Comparison of ENCODE assay signal across 9 mouse cellular contexts in the genomic region with DNA sequence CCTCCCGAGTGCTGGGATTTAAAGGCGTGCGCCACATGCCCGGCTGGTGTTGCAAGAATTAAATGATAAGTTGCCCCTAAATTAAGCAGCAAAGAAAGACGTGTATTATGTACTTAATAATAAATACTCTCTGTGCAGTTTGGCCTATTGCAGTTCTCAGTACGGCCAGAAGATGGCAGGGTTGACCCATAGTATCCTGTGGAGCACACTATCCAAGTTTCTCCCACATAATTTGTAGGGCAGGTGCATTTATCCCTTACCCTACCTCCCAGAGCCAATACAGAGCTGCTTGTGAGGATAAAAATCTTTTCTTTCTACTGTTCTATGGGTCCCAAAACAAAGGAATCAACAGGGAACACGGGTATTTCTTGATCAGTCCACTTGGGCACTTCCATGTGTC. TPM values are rescaled to one million over a fixed set of nuclear protein-coding genes. Genes with fewer than 3 reads are reported as not detected.
DNase-seq lines count a peak whose midpoint lies in the region; ATAC-seq lines count a peak whose summit lies in the region.
"Had no signal": no experiment of that assay in that cellular context is flagged by ENCODE, and none has a peak within 500 bp of the region (broad histone marks: within the 10 kb centered on the region; RNA-seq: fewer than 3 reads in every experiment).

No protein-coding gene starts in this region.

- no peaks in the 10 kb centered on the region for H3K27me3 ChIP-seq in kidney, embryonic 15.5 days
- H3K27me3 ChIP-seq in forebrain, embryonic 11.5 days (ENCODE audit: control insufficient read depth, insufficient read depth, low read length) = no peaks in the 10 kb centered on the region
- no peaks in the 10 kb centered on the region for H3K27me3 ChIP-seq in hindbrain, embryonic 16.5 days (replicated peaks; ENCODE audit: control insufficient read depth, insufficient read depth, low read length)
- no peaks in the 10 kb centered on the region for H3K27me3 ChIP-seq in midbrain, embryonic 16.5 days (ENCODE audit: control insufficient read depth, insufficient read depth, low read depth, low read length)
- H3K27me3 ChIP-seq: limb, embryonic 12.5 days had no signal

- ATAC-seq in kidney, embryonic 15.5 days (replicated peaks; ENCODE audit: low FRiP score) = no peak
- ATAC-seq in forebrain, embryonic 11.5 days (replicated peaks; ENCODE audit: low FRiP score) = peak; percentile 60; the same call in 1 of the 2 replicates
- peak; percentile 76 for ATAC-seq in hindbrain, embryonic 16.5 days
- peak; percentile 71; the same call in 1 of the 2 replicates for ATAC-seq in midbrain, embryonic 16.5 days

- H3K4me3 ChIP-seq in kidney, embryonic 15.5 days (replicated peaks) = no peak overlapping the region
- no peak overlapping the region for H3K4me3 ChIP-seq in forebrain, embryonic 11.5 days (ENCODE audit: low read depth, low read length)
- no peak overlapping the region for H3K4me3 ChIP-seq in hindbrain, embryonic 16.5 days (ENCODE audit: low read length)
- no peak overlapping the region for H3K4me3 ChIP-seq in midbrain, embryonic 16.5 days (ENCODE audit: low read depth, low read length)
- H3K4me3 ChIP-seq: limb, embryonic 12.5 days had no signal

- no peaks in the 10 kb centered on the region for H3K36me3 ChIP-seq in kidney, embryonic 15.5 days
- H3K36me3 ChIP-seq in forebrain, embryonic 11.5 days (ENCODE audit: control insufficient read depth, insufficient read depth, low read length) = no peaks in the 10 kb centered on the region
- no peaks in the 10 kb centered on the region for H3K36me3 ChIP-seq in hindbrain, embryonic 16.5 days (ENCODE audit: control insufficient read depth, insufficient read depth, low read length)
- no peaks in the 10 kb centered on the region for H3K36me3 ChIP-seq in midbrain, embryonic 16.5 days (ENCODE audit: control insufficient read depth, insufficient read depth, low read length)
- H3K36me3 ChIP-seq: limb, embryonic 12.5 days had no signal

- DNase-seq in kidney, adult 18-20 months = peak; percentile 68
- peak; percentile 58 for DNase-seq in adrenal gland, postnatal 36 days
- DNase-seq in forebrain, embryonic 11.5 days (ENCODE audit: low spot score) = peak; percentile 78
- DNase-seq in left cerebral cortex, postnatal 36 days (ENCODE audit: low spot score in 2 of 2) = peak; percentile 30 to 33
- DNase-seq in thymus, postnatal 25 days = peak; percentile 30

- no peak overlapping the region for H3K27ac ChIP-seq in kidney, embryonic 15.5 days
- no peak overlapping the region for H3K27ac ChIP-seq in forebrain, embryonic 11.5 days (ENCODE audit: low read depth, low read length)
- no peak overlapping the region for H3K27ac ChIP-seq in hindbrain, embryonic 16.5 days (ENCODE audit: low read depth, low read length)
- H3K27ac ChIP-seq in midbrain, embryonic 16.5 days (ENCODE audit: low read length) = no peak overlapping the region
- H3K27ac ChIP-seq: limb, embryonic 12.5 days had no signal

- H3K9ac ChIP-seq in kidney, embryonic 15.5 days = no peak overlapping the region
- H3K9ac ChIP-seq in forebrain, embryonic 11.5 days (ENCODE audit: low read length) = no peak overlapping the region
- no peak overlapping the region for H3K9ac ChIP-seq in hindbrain, embryonic 16.5 days (ENCODE audit: low read depth, low read length)
- no peak overlapping the region for H3K9ac ChIP-seq in midbrain, embryonic 16.5 days (ENCODE audit: low read depth, low read length)
- H3K9ac ChIP-seq: limb, embryonic 12.5 days had no signal

- WGBS in kidney, embryonic 15.5 days = 28% methylated on average over 7 of the region's 7 CpGs
- 26% methylated on average over 7 of the region's 7 CpGs for WGBS in forebrain, embryonic 11.5 days
- WGBS in hindbrain, embryonic 16.5 days = 24% methylated on average over 7 of the region's 7 CpGs
- WGBS in midbrain, embryonic 16.5 days = 20% methylated on average over 7 of the region's 7 CpGs

- intact Hi-C loops in left cerebral cortex, postnatal 36 days (cut with DNase I) = loop anchor here (5.0 kb wide), 1 partner anchor 335 kb away; no protein-coding TSS in a partner anchor

- no peaks in the 10 kb centered on the region for H3K4me1 ChIP-seq in kidney, embryonic 15.5 days
- no peaks in the 10 kb centered on the region for H3K4me1 ChIP-seq in forebrain, embryonic 11.5 days (replicated peaks; ENCODE audit: control insufficient read depth, insufficient read depth, low read length)
- H3K4me1 ChIP-seq in hindbrain, embryonic 16.5 days (ENCODE audit: control insufficient read depth, insufficient read depth, low read depth, low read length) = no peaks in the 10 kb centered on the region
- H3K4me1 ChIP-seq in midbrain, embryonic 16.5 days (ENCODE audit: control insufficient read depth, insufficient read depth, low read length) = no peaks in the 10 kb centered on the region
- H3K4me1 ChIP-seq: limb, embryonic 12.5 days had no signal

- no peaks in the 10 kb centered on the region for H3K9me3 ChIP-seq in kidney, embryonic 15.5 days (replicated peaks)
- H3K9me3 ChIP-seq in forebrain, embryonic 11.5 days (ENCODE audit: control insufficient read depth, low read length) = no peaks in the 10 kb centered on the region
- no peaks in the 10 kb centered on the region for H3K9me3 ChIP-seq in hindbrain, embryonic 16.5 days (ENCODE audit: control insufficient read depth, low read length)
- H3K9me3 ChIP-seq in midbrain, embryonic 16.5 days (replicated peaks; ENCODE audit: control insufficient read depth, low read length, poor library complexity, severe bottlenecking) = no peaks in the 10 kb centered on the region
- H3K9me3 ChIP-seq: limb, embryonic 12.5 days had no signal

- no peak overlapping the region for H3K4me2 ChIP-seq in kidney, embryonic 15.5 days
- no peak overlapping the region for H3K4me2 ChIP-seq in forebrain, embryonic 11.5 days (ENCODE audit: low read depth, low read length, severe bottlenecking)
- H3K4me2 ChIP-seq in hindbrain, embryonic 16.5 days (ENCODE audit: low read length) = no peak overlapping the region
- H3K4me2 ChIP-seq in midbrain, embryonic 16.5 days (ENCODE audit: low read length) = no peak overlapping the region
- H3K4me2 ChIP-seq: limb, embryonic 12.5 days had no signal

RNA-seq across cellular contexts. Expression of gene Mbl2, which starts 15.4 kb away (rescaled TPM):
- polyA plus RNA-seq in kidney, embryonic 15.5 days (2015; fragmentation: Nextera tagmentation; extraction: Ambion mirVana) = not detected in 2 replicates
- total RNA-seq in adrenal gland, postnatal 36 days (2021) = not detected
- not detected in 2 replicates for polyA plus RNA-seq in forebrain, embryonic 11.5 days (2014; fragmentation: Nextera tagmentation; extraction: Ambion mirVana)
- 0.14 TPM in 1 of 2 replicates, not detected in the other for polyA plus RNA-seq in hindbrain, embryonic 16.5 days (2015; fragmentation: Nextera tagmentation; extraction: Ambion mirVana)
- total RNA-seq in left cerebral cortex, postnatal 36 days (2021) = not detected
- polyA plus RNA-seq in midbrain, embryonic 16.5 days (2015; fragmentation: Nextera tagmentation; extraction: Ambion mirVana) = 0.16 TPM in 1 of 2 replicates, not detected in the other
- polyA plus RNA-seq: limb, embryonic 12.5 days had no signal

RNA-seq across cellular contexts. Expression of gene Gldc, which starts 42.1 kb away (rescaled TPM):
- polyA plus RNA-seq in kidney, embryonic 15.5 days (2015; fragmentation: Nextera tagmentation; extraction: Ambion mirVana) = 11.0 and 11.4 TPM in 2 replicates
- total RNA-seq in adrenal gland, postnatal 36 days (2021) = under 1 TPM; 0.46 to 0.63 TPM
- polyA plus RNA-seq in forebrain, embryonic 11.5 days (2014; fragmentation: Nextera tagmentation; extraction: Ambion mirVana) = 50.8 and 52.6 TPM in 2 replicates
- 8.7 and 9.2 TPM in 2 replicates for polyA plus RNA-seq in hindbrain, embryonic 16.5 days (2015; fragmentation: Nextera tagmentation; extraction: Ambion mirVana)
- total RNA-seq in left cerebral cortex, postnatal 36 days (2021) = 10 to 100 TPM; 22.3 to 23.1 TPM
- 5.9 and 6.3 TPM in 2 replicates for polyA plus RNA-seq in midbrain, embryonic 16.5 days (2015; fragmentation: Nextera tagmentation; extraction: Ambion mirVana)
